Mouse (Mus musculus) hindbrain, embryonic 16.5 days (tissue): ENCODE results near the gene Tfdp2. TPM values are rescaled to one million over a fixed set of nuclear protein-coding genes. Genes with fewer than 3 reads are reported as not detected.

Experiments
- ATAC-seq: fragments of 200-750 bp; cut with Nextera tagmentation; 2 replicates; pipeline ENCODE4 v1.8.0; 2017; ENCODE audit warnings: moderate TSS enrichment, moderate library complexity
- H3K27ac ChIP-seq: fragments of 300-500 bp; sonication (generic); 2 replicates; pipeline ENCODE4 v1.5.1; 2014; ENCODE audit warnings: low read depth, mild to moderate bottlenecking, control low read depth, low read length, moderate library complexity
- H3K27me3 ChIP-seq: fragments of 300-500 bp; sonication (generic); replicated peaks from 2 replicates; pipeline ENCODE4 v1.6.1; 2014; ENCODE audit warnings: low read length; ENCODE audit not compliant: control insufficient read depth, insufficient read depth
- H3K36me3 ChIP-seq: fragments of 300-500 bp; sonication (generic); 2 replicates; pipeline ENCODE4 v1.6.1; 2014; ENCODE audit warnings: mild to moderate bottlenecking, low read length, moderate library complexity, mixed read lengths; ENCODE audit not compliant: control insufficient read depth, insufficient read depth
- H3K4me1 ChIP-seq: fragments of 300-500 bp; sonication (generic); 2 replicates; pipeline ENCODE4 v1.6.1; 2014; ENCODE audit warnings: low read depth, low read length; ENCODE audit not compliant: control insufficient read depth, insufficient read depth
- H3K4me2 ChIP-seq: fragments of 300-500 bp; sonication (generic); 2 replicates; pipeline ENCODE4 v1.6.1; 2014; ENCODE audit warnings: mild to moderate bottlenecking, low read length, control low read depth, moderate library complexity
- H3K4me3 ChIP-seq: fragments of 300-500 bp; sonication (generic); 2 replicates; pipeline ENCODE4 v1.5.1; 2014; ENCODE audit warnings: mild to moderate bottlenecking, low read length, control low read depth, moderate library complexity
- H3K9ac ChIP-seq: fragments of 300-500 bp; sonication (generic); 2 replicates; pipeline ENCODE4 v1.6.1; 2014; ENCODE audit warnings: low read depth, mild to moderate bottlenecking, control low read depth, low read length, moderate library complexity
- H3K9me3 ChIP-seq: fragments of 300-500 bp; sonication (generic); 2 replicates; pipeline ENCODE4 v1.6.1; 2014; ENCODE audit warnings: mild to moderate bottlenecking, low read length, moderate library complexity; ENCODE audit not compliant: control insufficient read depth
- WGBS: fragments of 180-500 bp; shearing (Covaris S2); extraction: QIAGEN DNeasy Blood & Tissue Kit; methylation state at CpG from one replicate; pipeline ENCODE4 v1.1.7; 2014; 5-methylcytosine and 5-hydroxymethylcytosine counted together
- polyA plus RNA-seq: library from polyadenylated mRNA; unstranded; fragments of >200 nt; fragmentation: Nextera tagmentation; extraction: Ambion mirVana; gene quantifications from 2 replicates; pipeline ENCODE4 v1.2.1, GENCODE M21; 2015

Tfdp2 gene
- polyA plus RNA-seq, 1 experiment from 2014 or later = 14.9 TPM

DNA sequence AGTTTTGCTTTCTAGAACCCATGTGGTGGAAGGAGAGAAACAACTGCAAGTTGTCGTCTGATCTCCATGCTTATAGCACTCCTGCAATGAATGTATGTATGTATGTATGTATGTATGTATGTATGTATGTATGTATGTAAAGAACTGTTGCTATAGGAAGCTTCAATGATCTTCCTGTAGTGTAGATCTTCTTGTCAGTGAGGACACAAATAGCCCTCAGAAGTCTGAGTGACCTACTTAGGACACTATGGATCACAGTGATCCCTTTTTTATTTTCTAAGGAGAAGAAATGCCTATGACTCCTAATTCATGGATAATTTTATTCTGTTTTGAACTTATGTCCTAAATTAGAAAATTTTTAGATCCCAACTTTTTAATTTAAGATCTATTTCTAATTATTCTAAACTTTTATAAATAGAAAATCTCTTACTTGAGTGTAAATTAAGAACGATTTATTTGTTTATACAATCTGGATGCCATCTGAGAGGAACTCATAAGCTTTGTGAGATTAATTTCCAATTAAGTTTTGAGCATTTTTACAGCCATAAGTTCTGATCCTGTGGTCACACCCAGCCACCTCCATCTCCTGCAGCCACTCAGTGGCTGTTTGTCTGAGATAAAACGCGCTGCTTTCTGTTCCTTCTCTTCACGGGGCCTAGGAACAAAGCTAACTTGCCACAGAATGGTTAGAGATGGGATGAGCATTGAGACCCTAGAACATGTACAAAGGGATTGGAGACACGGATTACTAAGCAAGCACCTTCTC, 70.9 kb downstream of the Tfdp2 start:
- ATAC-seq = no peak
- no peaks in the 10 kb centered on the region for H3K36me3 ChIP-seq
- H3K4me2 ChIP-seq = no peak overlapping the region
- no peak overlapping the region for H3K27ac ChIP-seq
- no peaks in the 10 kb centered on the region for H3K27me3 ChIP-seq
- no peaks in the 10 kb centered on the region for H3K4me1 ChIP-seq
- no peaks in the 10 kb centered on the region for H3K9me3 ChIP-seq
- no peak overlapping the region for H3K4me3 ChIP-seq
- no peak overlapping the region for H3K9ac ChIP-seq
- WGBS = 89% methylated on average over 6 of the region's 6 CpGs

GRCm38 (mm10) chr9:96267559-96267948, 71.5 kb downstream of the Tfdp2 start:
- no peak overlapping the region for H3K27ac ChIP-seq
- H3K4me2 ChIP-seq = no peak overlapping the region
- H3K9ac ChIP-seq = no peak overlapping the region
- 85% methylated on average over 1 of the region's 1 CpGs for WGBS
- H3K4me3 ChIP-seq = no peak overlapping the region
- no peaks in the 10 kb centered on the region for H3K36me3 ChIP-seq
- no peaks in the 10 kb centered on the region for H3K4me1 ChIP-seq
- no peaks in the 10 kb centered on the region for H3K9me3 ChIP-seq
- no peak for ATAC-seq
- no peaks in the 10 kb centered on the region for H3K27me3 ChIP-seq

GRCm38 (mm10) chr9:96269726-96270125, 73.7 kb downstream of the Tfdp2 start:
- Histone ChIP-seq H3K27ac (no peak overlapping the region), H3K9ac (no peak overlapping the region), H3K4me2 (no peak overlapping the region), H3K36me3 (no peaks in the 10 kb centered on the region), H3K27me3 (no peaks in the 10 kb centered on the region), H3K4me1 (no peaks in the 10 kb centered on the region), H3K9me3 (no peaks in the 10 kb centered on the region), H3K4me3 (no peak overlapping the region)
- no peak for ATAC-seq
- WGBS = 74% methylated on average over 2 of the region's 2 CpGs

DNA sequence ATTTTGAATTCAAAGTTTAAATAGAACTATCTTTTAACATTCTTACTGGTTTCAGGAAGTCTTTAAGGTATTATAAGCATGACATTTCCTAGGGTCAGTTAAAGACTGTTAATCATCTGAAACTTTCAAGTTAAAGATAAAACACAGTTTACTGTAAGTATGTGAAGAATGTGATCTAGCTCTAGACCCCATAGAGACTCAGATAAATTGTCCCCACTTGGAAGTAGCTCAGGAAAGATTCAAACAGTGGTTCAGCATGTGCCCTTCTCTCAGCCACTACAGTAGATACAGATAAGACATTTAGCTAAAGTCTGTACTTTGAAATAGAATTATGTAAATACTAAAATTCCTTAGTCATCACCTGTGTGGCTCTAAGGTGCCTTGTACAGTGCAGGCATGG, 79.5 kb downstream of the Tfdp2 start:
- Histone ChIP-seq H3K27me3 (no peaks in the 10 kb centered on the region), H3K4me3 (no peak overlapping the region), H3K4me2 (no peak overlapping the region), H3K27ac (no peak overlapping the region), H3K9ac (no peak overlapping the region), H3K9me3 (no peaks in the 10 kb centered on the region), H3K4me1 (no peaks in the 10 kb centered on the region), H3K36me3 (no peaks in the 10 kb centered on the region)
- ATAC-seq = no peak

DNA sequence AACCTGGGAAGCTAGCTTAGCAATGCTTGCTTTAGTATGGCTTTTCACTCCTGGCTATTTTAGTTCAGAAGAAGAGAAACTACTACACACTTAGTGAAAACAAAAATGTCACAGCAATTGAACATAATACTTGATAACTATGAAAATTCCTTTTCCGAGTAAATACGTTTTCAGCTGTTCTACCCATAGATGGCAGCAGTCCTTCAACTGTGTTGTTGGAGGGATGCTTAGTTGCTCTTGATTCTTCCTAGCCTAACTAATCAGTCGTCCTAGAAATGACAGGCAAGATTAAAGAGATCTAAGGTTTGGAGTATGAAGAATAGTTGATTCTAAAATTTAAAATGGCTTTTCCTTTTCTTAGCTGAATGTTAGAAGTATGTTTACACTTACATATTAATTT, 85.4 kb downstream of the Tfdp2 start:
- H3K36me3 ChIP-seq = no peaks in the 10 kb centered on the region
- H3K4me1 ChIP-seq = no peaks in the 10 kb centered on the region
- H3K9ac ChIP-seq = no peak overlapping the region
- WGBS = 61% methylated on average over 3 of the region's 3 CpGs
- no peak for ATAC-seq
- H3K4me3 ChIP-seq = no peak overlapping the region
- H3K27me3 ChIP-seq = no peaks in the 10 kb centered on the region
- no peak overlapping the region for H3K27ac ChIP-seq
- no peaks in the 10 kb centered on the region for H3K9me3 ChIP-seq
- no peak overlapping the region for H3K4me2 ChIP-seq

DNA sequence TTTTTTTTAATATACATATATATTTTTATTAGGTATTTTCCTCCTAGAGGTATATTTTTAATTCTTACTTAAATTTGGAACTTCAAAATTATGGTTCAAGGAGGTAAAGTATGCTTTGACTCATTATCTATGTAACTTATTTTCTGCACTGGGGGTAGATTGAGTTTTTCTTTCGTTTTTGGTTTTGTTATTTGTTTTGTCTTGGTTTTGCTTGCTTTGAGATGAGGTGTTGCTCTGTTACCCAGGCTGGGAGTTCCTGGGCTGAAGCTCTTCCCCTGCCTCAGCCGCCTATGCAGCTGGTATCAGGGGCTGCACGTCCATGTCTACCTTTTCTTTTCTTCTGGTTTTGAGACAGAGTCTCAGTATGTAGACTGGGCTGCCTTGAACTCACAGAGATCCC, 86.0 kb downstream of the Tfdp2 start:
- Histone ChIP-seq H3K27ac (no peak overlapping the region), H3K27me3 (no peaks in the 10 kb centered on the region), H3K4me3 (no peak overlapping the region), H3K9ac (no peak overlapping the region), H3K9me3 (no peaks in the 10 kb centered on the region), H3K4me1 (no peaks in the 10 kb centered on the region), H3K4me2 (no peak overlapping the region), H3K36me3 (no peaks in the 10 kb centered on the region)
- ATAC-seq = no peak
- WGBS = 92% methylated on average over 3 of the region's 3 CpGs

- ATAC-seq = no peak
- H3K4me1 ChIP-seq = no peaks in the 10 kb centered on the region
- H3K9me3 ChIP-seq = no peaks in the 10 kb centered on the region
- no peak overlapping the region for H3K4me3 ChIP-seq
- WGBS = 40% methylated on average over 1 of the region's 1 CpGs
- no peak overlapping the region for H3K27ac ChIP-seq
- H3K27me3 ChIP-seq = no peaks in the 10 kb centered on the region
- no peaks in the 10 kb centered on the region for H3K36me3 ChIP-seq
- H3K9ac ChIP-seq = no peak overlapping the region
- H3K4me2 ChIP-seq = no peak overlapping the region
Measured at GRCm38 (mm10) chr9:96284916-96285315, 88.8 kb downstream of the Tfdp2 start.

- H3K36me3 ChIP-seq = peaks cover 3% of the 10 kb centered on the region; the same call in 1 of the 2 replicates
- H3K9ac ChIP-seq = no peak overlapping the region
- no peaks in the 10 kb centered on the region for H3K9me3 ChIP-seq
- H3K4me2 ChIP-seq = no peak overlapping the region
- H3K4me3 ChIP-seq = no peak overlapping the region
- 97% methylated on average over 7 of the region's 7 CpGs for WGBS
- H3K27me3 ChIP-seq = no peaks in the 10 kb centered on the region
- ATAC-seq = no peak
- H3K27ac ChIP-seq = no peak overlapping the region
- no peaks in the 10 kb centered on the region for H3K4me1 ChIP-seq
Measured at GRCm38 (mm10) chr9:96292144-96292543, 96.1 kb downstream of the Tfdp2 start.

DNA sequence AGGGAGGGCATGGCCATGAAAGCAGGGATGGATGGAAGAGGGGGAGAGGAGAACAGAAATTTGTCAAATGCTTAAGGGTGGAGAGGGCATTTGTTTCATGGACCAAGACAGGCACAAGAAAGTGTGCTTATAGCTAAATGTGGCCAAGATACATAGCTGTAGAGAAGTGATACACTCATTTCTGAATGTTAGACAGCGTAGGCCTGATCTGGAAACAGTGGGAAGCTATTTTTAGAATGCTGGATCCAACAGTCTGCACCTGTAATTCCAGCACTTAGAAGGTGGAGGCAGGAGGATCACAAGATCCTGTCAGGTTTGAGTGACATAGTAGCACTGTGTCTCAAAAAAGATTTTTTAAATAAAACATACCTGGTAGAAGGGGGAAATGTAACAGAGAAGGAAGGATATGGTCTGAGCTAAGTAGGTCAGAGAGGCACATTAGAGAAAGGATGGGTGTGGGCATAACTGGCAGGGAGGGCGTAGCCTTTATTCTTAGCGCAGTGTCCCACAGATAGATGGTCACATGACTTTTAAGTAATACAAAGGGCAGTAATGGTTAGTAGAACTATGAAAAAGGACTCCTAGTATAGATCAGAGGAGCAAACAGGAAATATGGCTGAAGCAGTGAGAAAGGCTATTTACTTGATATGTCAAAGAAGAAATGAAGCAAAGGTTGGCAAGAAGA, 103.4 kb downstream of the Tfdp2 start:
- no peak for ATAC-seq
- 97% methylated on average over 3 of the region's 3 CpGs for WGBS
- H3K9ac ChIP-seq = no peak overlapping the region
- peaks cover 14% of the 10 kb centered on the region; the same call in 1 of the 2 replicates for H3K36me3 ChIP-seq
- H3K27ac ChIP-seq = no peak overlapping the region
- no peak overlapping the region for H3K4me2 ChIP-seq
- no peaks in the 10 kb centered on the region for H3K9me3 ChIP-seq
- H3K4me1 ChIP-seq = no peaks in the 10 kb centered on the region
- no peak overlapping the region for H3K4me3 ChIP-seq
- no peaks in the 10 kb centered on the region for H3K27me3 ChIP-seq
